Mouse (Mus musculus) G1E (cell line): ENCODE data around the gene Agap3. TPM values are rescaled to one million over a fixed set of nuclear protein-coding genes. Genes with fewer than 3 reads are reported as not detected.

Experiments used
- ATAC-seq: 2 replicates; pipeline ENCODE4 v1.8.0; 2016; ENCODE audit warnings: mild to moderate bottlenecking; ENCODE audit not compliant: insufficient number of reproducible peaks, poor library complexity, low FRiP score, severe bottlenecking; ENCODE audit errors: extremely low read depth
- DNase-seq: peaks from one replicate; pipeline ENCODE4 v3.0.0; 2012; ENCODE audit warnings: low spot score
- H3K27me3 ChIP-seq: 2 replicates; pipeline ENCODE4 v1.6.1; 2012; ENCODE audit warnings: mild to moderate bottlenecking, low read length, inconsistent platforms; ENCODE audit not compliant: insufficient read depth
- H3K36me3 ChIP-seq: replicated peaks from 2 replicates; pipeline ENCODE3; 2012; ENCODE audit warnings: mild to moderate bottlenecking, inconsistent platforms
- H3K4me1 ChIP-seq: 2 replicates; pipeline ENCODE4 v1.6.1; 2012; ENCODE audit warnings: low read depth, low read length, inconsistent platforms, mixed read lengths; ENCODE audit not compliant: insufficient read depth
- H3K4me3 ChIP-seq: 2 replicates; pipeline ENCODE4 v1.5.1; 2012; ENCODE audit warnings: low read depth, mild to moderate bottlenecking, inconsistent platforms, low read length, moderate library complexity, mixed read lengths
- H3K9me3 ChIP-seq: replicated peaks from 2 replicates; pipeline ENCODE4 v1.6.1; 2012; ENCODE audit warnings: inconsistent platforms
- CTCF ChIP-seq: IDR thresholded peaks from 2 replicates; pipeline ENCODE4 v1.5.1; 2012; ENCODE audit warnings: low read depth, low read length, inconsistent platforms, mixed read lengths
- GATA1 ChIP-seq: IDR thresholded peaks from 2 replicates; pipeline ENCODE4 v1.6.1; 2012; ENCODE audit warnings: borderline replicate concordance, low read length, inconsistent platforms, mixed read lengths
- GATA2 ChIP-seq: IDR thresholded peaks from 2 replicates; pipeline ENCODE4 v1.6.1; 2012; ENCODE audit warnings: low read depth, low read length, inconsistent platforms, borderline replicate concordance
- POLR2AphosphoS5 ChIP-seq: IDR thresholded peaks from 2 replicates; pipeline ENCODE4 v1.6.1; 2012; ENCODE audit warnings: low read depth, low read length, inconsistent platforms; ENCODE audit not compliant: insufficient replicate concordance
- TAL1 ChIP-seq: conservative IDR thresholded peaks from 2 replicates; pipeline ENCODE4 v1.6.1; 2012; ENCODE audit warnings: low read depth, low read length, inconsistent platforms, mixed read lengths
- polyA plus RNA-seq: library from polyadenylated mRNA; stranded (reverse); fragments of >175 nt; gene quantifications from 2 replicates; pipeline ENCODE4 v1.2.3, GENCODE M21; 2012
- total RNA-seq, 2 experiments: library from RNA; stranded (forward) in 1 of 2; stranded (reverse) in 1 of 2; fragments of 200-1000 nt in 1 of 2; fragments of >200 nt in 1 of 2; fragmentation: Nextera tagmentation in 1 of 2; gene quantifications; 2 replicates each; pipeline ENCODE4 v1.2.3; 2014 to 2017

Gene Agap3
- total and polyA plus RNA-seq, 3 experiments, result 26.3 to 133 (median 30.3) TPM

- Histone ChIP-seq H3K27me3 (peaks cover 24% of the 10 kb centered on the region), H3K4me1 (peaks cover 5% of the 10 kb centered on the region)
Observed at GRCm38 (mm10) chr5:24533391-24533790, 81.4 kb downstream of the Agap3 start.

GRCm38 (mm10) chr5:24534292-24534691 is 82.3 kb downstream of the Agap3 start:
- peaks cover 23% of the 10 kb centered on the region; the same call in 1 of the 2 replicates for H3K27me3 ChIP-seq
- H3K36me3 ChIP-seq, result no peaks in the 10 kb centered on the region
- H3K9me3 ChIP-seq, result no peaks in the 10 kb centered on the region
- TF ChIP-seq POLR2AphosphoS5 (no peak), GATA1 (no peak), CTCF (no peak), TAL1 (no peak)
- H3K4me1 ChIP-seq, result peaks cover 5% of the 10 kb centered on the region
- H3K4me3 ChIP-seq, result no peak overlapping the region
- ATAC-seq, result no peak
- DNase-seq, result no peak

More at GRCm38 (mm10) chr5:24533391-24533790, 81.4 kb downstream of the Agap3 start:
- H3K36me3 ChIP-seq, result no peaks in the 10 kb centered on the region
- ATAC-seq, result no peak
- no peak overlapping the region for H3K4me3 ChIP-seq
- TF ChIP-seq TAL1 (no peak), GATA2 (no peak), POLR2AphosphoS5 (no peak), GATA1 (no peak), CTCF (no peak)
- DNase-seq, result no peak
- no peaks in the 10 kb centered on the region for H3K9me3 ChIP-seq

- TF ChIP-seq CTCF, result no peak
- TF ChIP-seq GATA2, result no peak
- TF ChIP-seq POLR2AphosphoS5, result no peak
- no peak for TF ChIP-seq TAL1
- TF ChIP-seq GATA1, result no peak
Observed at GRCm38 (mm10) chr5:24535731-24536130, 83.8 kb downstream of the Agap3 start.

GRCm38 (mm10) chr5:24536511-24536910 is 84.5 kb downstream of the Agap3 start:
- Histone ChIP-seq H3K4me1 (no peaks in the 10 kb centered on the region), H3K4me3 (no peak overlapping the region), H3K9me3 (no peaks in the 10 kb centered on the region), H3K27me3 (peaks cover 36% of the 10 kb centered on the region), H3K36me3 (no peaks in the 10 kb centered on the region)
- no peak for ATAC-seq
- no peak for TF ChIP-seq POLR2AphosphoS5
- no peak for DNase-seq

More at GRCm38 (mm10) chr5:24535731-24536130, 83.8 kb downstream of the Agap3 start:
- DNase-seq, result no peak
- peaks cover 36% of the 10 kb centered on the region for H3K27me3 ChIP-seq
- H3K4me1 ChIP-seq, result no peaks in the 10 kb centered on the region
- no peak overlapping the region for H3K4me3 ChIP-seq
- no peak for ATAC-seq
- H3K9me3 ChIP-seq, result no peaks in the 10 kb centered on the region
- no peaks in the 10 kb centered on the region for H3K36me3 ChIP-seq

GRCm38 (mm10) chr5:24537618-24538017 is 85.6 kb downstream of the Agap3 start:
- H3K9me3 ChIP-seq, result no peaks in the 10 kb centered on the region
- no peak for TF ChIP-seq GATA2
- TF ChIP-seq CTCF, result no peak
- TF ChIP-seq POLR2AphosphoS5, result no peak
- no peak for TF ChIP-seq GATA1
- no peak for TF ChIP-seq TAL1
- H3K4me1 ChIP-seq, result 0 out of 2 replicates have a peak, but pooled peaks cover under 1% of the 10 kb centered on the region
- ATAC-seq (no peak), DNase-seq (no peak)
- peaks cover 31% of the 10 kb centered on the region for H3K27me3 ChIP-seq
- no peaks in the 10 kb centered on the region for H3K36me3 ChIP-seq
- H3K4me3 ChIP-seq, result no peak overlapping the region

- no peak overlapping the region for H3K4me3 ChIP-seq
- no peaks in the 10 kb centered on the region for H3K36me3 ChIP-seq
- H3K4me1 ChIP-seq, result 0 out of 2 replicates have a peak, but pooled peaks cover 2% of the 10 kb centered on the region
- H3K27me3 ChIP-seq, result peaks cover 32% of the 10 kb centered on the region
- no peaks in the 10 kb centered on the region for H3K9me3 ChIP-seq
- TF ChIP-seq POLR2AphosphoS5 (no peak), TAL1 (no peak), GATA2 (no peak), GATA1 (no peak), CTCF (no peak)
- DNase-seq, result no peak
- no peak for ATAC-seq
Observed at GRCm38 (mm10) chr5:24539571-24540296, 87.8 kb downstream of the Agap3 start.
